Mouse (Mus musculus): Measurements from ENCODE around the gene Tnnc1.

Gene Tnnc1

GRCm38 (mm10) chr14:31258476-31259050, 50.5 kb downstream of the Tnnc1 start:
- POLR2A ChIA-PET, result interaction anchor here in 2 of 4 experiments (1.0 to 1.6 kb wide), 2 partner anchors 11 kb away, joined by 3 read pairs; no protein-coding TSS in a partner anchor
- CTCF ChIA-PET, result interaction anchor here in 1 of 4 experiments (0.9 kb wide), 1 partner anchor 14 kb away, joined by 5 read pairs; no protein-coding TSS in a partner anchor

DNA sequence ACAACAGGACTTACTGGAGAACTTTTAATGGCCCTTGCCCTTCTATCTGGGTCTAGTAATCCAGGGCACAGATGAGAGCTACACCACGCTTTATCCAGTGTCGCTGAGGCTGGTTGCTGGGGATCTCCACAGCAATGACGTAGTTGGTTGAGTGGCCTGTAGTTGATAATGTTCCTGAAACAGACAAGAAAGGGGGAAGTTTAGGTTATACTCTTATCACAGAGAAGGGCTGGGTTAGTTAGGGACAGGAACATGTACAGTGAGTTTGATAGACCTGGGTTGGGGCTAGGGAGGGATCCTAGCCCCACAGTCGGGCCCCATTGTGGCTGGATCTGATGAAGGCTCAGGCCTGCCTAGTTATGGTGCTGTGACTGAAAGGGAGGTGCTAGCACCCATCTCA, 52.3 kb downstream of the Tnnc1 start:
- ChIA-PET CTCF (no interaction called here), POLR2A (interaction anchor here in 2 of 4 experiments (1.1 to 2.1 kb wide), 2 partner anchors 9 to 259 kb away, joined by 3 to 7 read pairs; partner anchors contain the start of genes Bap1 (in 1 of the 2), Phf7 (in 1 of the 2) and Spcs1 (in 1 of the 2))

- ChIA-PET POLR2A (interaction anchor here in 2 of 4 experiments (1.1 to 2.1 kb wide), 4 partner anchors 9 to 259 kb away, joined by 3 to 7 read pairs (median 6); partner anchors contain the start of genes Bap1 (in 1 of the 2), Phf7 (in 1 of the 2) and Spcs1 (in 1 of the 2)), CTCF (interaction anchor here in 3 of 4 experiments (0.6 to 1.1 kb wide), 3 partner anchors 11 to 122 kb away, joined by 3 to 6 read pairs (median 3); no protein-coding TSS in a partner anchor)
Observed at GRCm38 (mm10) chr14:31260932-31261331, 52.8 kb downstream of the Tnnc1 start.
